Mouse (Mus musculus) ES-Bruce4 (cell line): ENCODE measurements around the gene Pdgfb.

Experiments
- CTCF ChIP-seq: IDR thresholded peaks from one replicate; pipeline ENCODE4 v1.8.1; 2011; ENCODE audit warnings: low read depth, low read length
- POLR2A ChIP-seq: IDR thresholded peaks from one replicate; pipeline ENCODE4 v1.8.1; 2011; ENCODE audit warnings: low read length; ENCODE audit not compliant: insufficient read depth

DNA sequence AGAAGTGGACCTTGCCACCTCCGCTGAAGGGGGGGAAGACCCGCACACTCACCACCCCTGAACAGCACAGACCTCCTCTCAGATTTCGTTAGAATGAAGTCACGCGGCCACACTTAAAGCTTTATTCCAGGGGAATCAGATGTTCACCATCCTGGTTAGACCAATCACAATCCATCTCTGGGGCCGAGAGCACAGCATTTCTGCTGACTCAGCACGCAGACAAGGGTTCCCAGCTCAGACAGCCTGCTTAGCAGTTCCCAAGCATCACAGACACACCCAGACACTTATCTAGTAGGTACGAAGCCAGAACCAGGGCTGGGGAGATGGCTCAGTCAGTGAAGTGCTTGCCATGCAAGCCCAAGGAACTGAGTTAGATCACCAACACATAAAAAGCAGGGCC, 28.6 kb downstream of the Pdgfb start:
- TF ChIP-seq CTCF, result no peak
- TF ChIP-seq POLR2A, result no peak
